Mouse (Mus musculus) lung, postnatal 14 days (tissue): Measurements from ENCODE around the gene Capg.

Source experiments
- DNase-seq: peaks from one replicate; pipeline ENCODE4 v3.0.0; 2021

Gene Capg

GRCm38 (mm10) chr6:72571826-72572225 lies 27.6 kb downstream of the Capg start:
- DNase-seq, result no peak

GRCm38 (mm10) chr6:72576041-72576440 lies 31.9 kb downstream of the Capg start:
- no peak for DNase-seq

DNA sequence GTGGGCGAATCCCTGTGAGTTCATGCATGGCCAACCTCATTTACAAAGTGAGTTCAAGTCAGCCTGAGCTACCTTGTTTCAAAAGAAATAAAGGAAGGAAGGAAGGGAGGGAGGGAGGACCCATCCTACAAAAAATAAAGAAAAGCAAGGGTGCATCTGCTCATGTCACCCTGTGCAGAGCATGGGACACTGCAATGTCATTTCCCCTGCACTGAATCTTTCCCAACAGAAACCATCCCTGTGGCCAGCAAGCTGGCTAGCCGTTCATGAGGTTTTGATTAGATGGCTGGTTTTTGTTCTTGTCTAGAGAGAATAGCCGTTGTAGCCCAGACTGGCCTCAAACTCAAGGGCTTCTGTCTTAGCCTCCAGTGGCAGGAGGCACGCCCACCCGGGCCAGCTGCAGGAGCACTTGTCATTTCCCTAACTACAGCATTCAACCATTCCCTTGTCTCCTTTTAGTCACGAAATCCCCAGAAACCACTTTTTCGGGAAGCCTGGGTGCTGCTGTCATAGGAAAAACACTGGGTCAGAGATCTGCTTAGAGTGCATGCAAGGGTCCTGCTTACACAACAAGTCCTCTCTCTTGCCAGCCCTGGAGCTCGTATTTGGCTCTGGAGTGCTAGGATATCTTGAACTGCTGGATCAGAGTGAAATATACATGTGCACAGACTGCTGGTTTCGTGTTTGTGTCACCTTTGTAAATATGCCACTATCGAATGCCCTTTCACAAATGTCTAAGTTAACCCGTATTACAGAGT lies 37.6 kb downstream of the Capg start:
- DNase-seq, result no peak

- no peak for DNase-seq
These were observed 39.1 kb downstream of the Capg start for GRCm38 (mm10) chr6:72583211-72583839.

- DNase-seq, result no peak
These were observed 40.0 kb downstream of the Capg start for GRCm38 (mm10) chr6:72584154-72584553.

DNA sequence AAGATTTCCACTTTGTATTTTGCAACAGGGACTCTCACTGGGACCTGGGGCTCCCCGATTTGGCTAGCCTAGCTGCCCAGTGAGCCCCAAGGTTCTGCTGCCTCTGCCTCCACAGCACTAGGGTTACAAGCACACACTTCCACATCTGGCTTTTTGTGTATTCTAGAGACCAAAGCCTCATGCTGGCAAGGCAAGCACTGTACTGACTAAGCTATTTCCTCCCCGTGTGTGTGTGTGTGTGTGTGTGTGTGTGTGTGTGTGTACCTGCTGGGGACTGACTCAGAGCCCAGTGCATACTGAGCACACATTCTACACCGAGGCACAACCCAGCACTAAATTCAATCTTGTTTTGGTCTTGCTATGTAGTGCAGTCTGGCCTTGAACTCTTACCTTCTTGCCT lies 42.5 kb downstream of the Capg start:
- DNase-seq, result no peak

- DNase-seq, result no peak
These were observed 44.1 kb downstream of the Capg start for GRCm38 (mm10) chr6:72588307-72588706.

DNA sequence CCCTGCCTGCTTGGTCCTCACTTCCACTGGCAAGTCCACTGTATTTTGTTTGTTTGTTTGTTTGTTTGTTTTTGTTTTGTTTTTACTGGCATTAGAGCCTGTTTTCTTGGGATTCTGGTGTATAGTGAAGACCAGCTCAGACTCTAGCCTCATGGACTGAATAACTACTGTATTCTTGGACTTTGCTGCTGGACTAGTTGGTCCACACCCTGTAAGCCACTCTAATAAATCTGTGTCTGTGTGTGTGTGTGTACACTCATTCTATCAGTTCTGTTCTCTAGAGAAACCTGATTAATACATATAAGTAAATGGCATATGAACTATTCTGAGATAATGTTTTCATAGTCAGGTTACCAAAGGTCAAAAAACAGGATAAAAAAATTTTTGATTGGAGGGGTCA lies 45.9 kb downstream of the Capg start:
- no peak for DNase-seq

DNA sequence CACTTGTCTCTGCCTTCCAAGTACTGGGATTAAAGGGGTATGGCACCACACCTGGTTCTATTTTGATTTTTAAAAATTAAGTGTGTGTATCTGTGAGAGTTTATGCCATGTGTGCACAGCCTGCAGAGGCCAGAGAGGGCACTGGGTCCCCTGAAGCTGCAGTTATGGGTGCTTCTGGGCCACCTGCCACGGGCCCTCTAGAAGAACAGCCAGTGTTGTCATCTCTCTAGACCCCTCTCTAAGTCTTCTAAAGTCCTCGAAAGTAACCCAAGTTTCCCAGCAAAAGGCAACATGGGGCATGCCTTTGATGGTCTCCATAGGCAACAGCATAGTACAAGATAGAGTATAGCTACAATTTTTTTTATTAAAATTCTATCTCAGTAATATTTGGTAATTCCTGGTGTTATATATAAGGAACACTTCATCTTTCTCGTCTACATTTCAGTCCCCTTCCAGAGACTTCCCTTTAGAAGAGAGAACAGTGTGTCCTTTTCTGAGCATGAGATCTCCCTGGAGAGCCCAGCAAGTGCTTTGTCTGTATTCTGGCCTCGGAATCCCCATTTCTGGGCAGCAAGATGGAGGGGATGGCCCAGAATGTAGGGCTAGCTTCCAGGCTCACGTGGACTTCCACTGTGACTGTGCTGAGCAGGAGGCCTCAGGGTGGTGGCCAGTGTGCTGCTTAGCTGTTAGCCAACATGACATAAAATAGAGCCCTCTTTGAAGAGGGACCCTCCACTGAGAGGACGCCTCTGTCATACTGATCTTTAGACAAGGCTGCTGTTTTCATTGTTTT lies 49.0 kb downstream of the Capg start:
- DNase-seq, result no peak

GRCm38 (mm10) chr6:72593914-72594313 lies 49.7 kb downstream of the Capg start:
- no peak for DNase-seq

- DNase-seq, result peak; percentile 64
These were observed 53.1 kb downstream of the Capg start for GRCm38 (mm10) chr6:72597083-72597874.

DNA sequence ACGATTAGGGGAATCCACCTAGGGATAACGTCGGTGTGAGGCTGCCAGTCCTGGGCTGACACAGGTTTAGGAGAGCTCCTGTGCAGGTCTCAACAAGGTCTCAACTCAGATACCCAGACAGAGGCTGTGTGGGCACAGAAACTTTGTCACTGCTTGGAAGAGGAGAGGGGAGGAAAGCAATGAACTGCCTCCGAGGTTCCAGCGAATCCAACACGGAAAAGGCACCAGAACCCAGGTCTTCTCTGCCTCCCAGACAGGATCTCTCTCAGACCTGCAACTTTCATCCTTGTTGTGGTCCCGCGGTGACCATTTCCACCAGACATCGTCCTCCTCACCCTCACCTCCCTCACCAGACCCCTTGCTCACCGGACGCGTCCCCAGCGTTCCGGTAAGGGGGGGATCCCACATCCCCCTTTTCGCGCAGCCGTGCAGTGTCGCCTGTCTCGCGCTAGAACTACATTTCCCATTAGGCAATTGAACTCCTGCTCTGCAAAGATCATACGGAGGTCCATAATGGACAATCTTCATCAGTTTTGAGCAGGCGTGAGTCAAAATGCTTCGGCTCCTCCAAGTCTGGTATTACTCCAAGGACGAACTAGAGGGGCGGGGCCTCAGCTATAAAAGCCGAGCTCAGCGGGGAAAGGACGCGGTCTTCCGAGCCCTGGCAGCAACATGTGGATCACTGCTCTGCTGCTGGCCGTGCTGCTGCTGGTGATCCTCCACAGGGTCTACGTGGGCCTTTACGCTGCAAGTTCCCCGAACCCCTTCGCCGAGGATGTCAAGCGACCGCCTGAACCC lies 54.0 kb downstream of the Capg start, which contains the start of the genes Elmod3 and Retsat:
Elmod3 (minus strand) TSS at position 458 of the 798 bp plus-strand sequence.
Retsat (plus strand) TSS at position 520 of the 798 bp plus-strand sequence.
- peak; percentile 94 for DNase-seq

- DNase-seq, result peak; percentile 34
These were observed 54.8 kb downstream of the Capg start for GRCm38 (mm10) chr6:72598791-72599557.

DNA sequence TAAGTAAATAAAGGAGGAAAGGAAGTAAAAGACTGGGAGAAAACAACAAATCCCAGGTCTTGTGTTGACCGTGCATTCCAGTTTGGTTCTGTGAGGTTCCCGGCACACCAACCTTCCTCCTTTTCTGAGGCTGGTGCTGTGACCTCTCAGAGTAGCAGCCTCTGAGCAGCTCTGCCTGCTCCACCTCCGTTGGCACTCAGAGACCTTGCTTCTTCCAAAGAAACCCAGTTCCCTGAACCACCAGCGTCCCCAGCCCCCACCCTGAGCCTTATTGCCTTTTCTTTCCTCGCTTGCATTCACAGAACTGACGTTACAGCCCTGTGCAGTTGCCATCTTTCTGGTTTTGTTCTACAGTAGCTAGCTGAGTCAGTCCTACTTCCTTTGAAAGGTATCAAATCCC lies 56.0 kb downstream of the Capg start:
- DNase-seq, result no peak

GRCm38 (mm10) chr6:72600771-72601170 lies 56.6 kb downstream of the Capg start:
- DNase-seq, result no peak

- peak; percentile 90 for DNase-seq
These were observed 57.5 kb downstream of the Capg start for GRCm38 (mm10) chr6:72601732-72602131.

- DNase-seq, result no peak
These were observed 59.9 kb downstream of the Capg start for GRCm38 (mm10) chr6:72604066-72604465.

- DNase-seq, result no peak
These were observed 62.9 kb downstream of the Capg start for GRCm38 (mm10) chr6:72607060-72607459.

GRCm38 (mm10) chr6:72607676-72608075 lies 63.5 kb downstream of the Capg start:
- no peak for DNase-seq

DNA sequence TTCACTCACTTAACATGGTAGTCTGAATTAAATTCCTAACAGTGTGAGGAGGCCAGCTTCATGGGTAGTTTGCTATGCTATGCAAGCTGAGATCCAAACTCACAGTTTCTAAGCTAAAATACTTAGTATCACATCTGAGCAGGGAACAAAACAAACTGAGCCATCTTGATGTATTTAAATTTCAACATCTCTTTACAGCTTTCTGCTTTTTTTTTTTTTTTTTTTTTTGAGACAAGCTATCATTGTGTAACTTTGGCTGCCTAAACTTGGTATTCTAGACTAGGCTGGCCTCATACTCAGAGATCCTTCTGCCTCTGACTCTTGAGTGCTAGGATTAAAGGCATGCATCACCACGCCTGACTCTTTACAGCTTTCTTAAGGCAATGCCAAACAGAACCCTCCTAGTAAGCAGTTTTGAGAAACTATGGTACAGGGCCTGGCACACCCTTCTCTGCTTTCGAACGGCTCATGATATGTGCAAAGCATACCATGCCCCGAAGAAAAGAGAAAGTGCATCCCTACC lies 64.5 kb downstream of the Capg start:
- no peak for DNase-seq

- no peak for DNase-seq
These were observed 66.1 kb downstream of the Capg start for GRCm38 (mm10) chr6:72610261-72610660.
